Mouse (Mus musculus) heart, embryonic 15.5 days (tissue): ENCODE data around the gene Selenow. TPM values are rescaled to one million over a fixed set of nuclear protein-coding genes. Genes with fewer than 3 reads are reported as not detected.
A peak's percentile ranks its signal among the peaks of the same experiment; 100 is the strongest.
"Not testable (repeated sequence)": the region's sequence is repeated elsewhere in the genome, so short reads cannot be mapped to it uniquely, and the experiment has no call there.

ENCODE experiments used
- ATAC-seq: fragments of 200-750 bp; cut with Nextera tagmentation; replicated peaks from 2 replicates; pipeline ENCODE4 v1.8.0; 2017; ENCODE audit warnings: low read depth, moderate TSS enrichment; ENCODE audit not compliant: insufficient number of reproducible peaks, insufficient read depth, low FRiP score
- H3K27ac ChIP-seq: fragments of 300-500 bp; sonication (generic); 2 replicates; pipeline ENCODE4 v1.5.1; 2015; ENCODE audit warnings: mild to moderate bottlenecking, inconsistent platforms
- H3K27me3 ChIP-seq: fragments of 300-500 bp; sonication (generic); 2 replicates; pipeline ENCODE4 v1.6.1; 2015; ENCODE audit warnings: inconsistent platforms
- H3K36me3 ChIP-seq: fragments of 300-500 bp; sonication (generic); 2 replicates; pipeline ENCODE4 v1.6.1; 2015; ENCODE audit warnings: mild to moderate bottlenecking, inconsistent platforms
- H3K4me1 ChIP-seq: fragments of 300-500 bp; sonication (generic); replicated peaks from 2 replicates; pipeline ENCODE4 v1.6.1; 2015; ENCODE audit warnings: inconsistent platforms
- H3K4me2 ChIP-seq: fragments of 300-500 bp; sonication (generic); 2 replicates; pipeline ENCODE4 v1.6.1; 2015; ENCODE audit warnings: inconsistent platforms, mild to moderate bottlenecking, moderate library complexity
- H3K4me3 ChIP-seq: fragments of 300-500 bp; sonication (generic); 2 replicates; pipeline ENCODE4 v1.5.1; 2015; ENCODE audit warnings: mild to moderate bottlenecking, inconsistent platforms
- H3K9ac ChIP-seq: fragments of 300-500 bp; sonication (generic); 2 replicates; pipeline ENCODE4 v1.6.1; 2015; ENCODE audit warnings: mild to moderate bottlenecking, inconsistent platforms
- H3K9me3 ChIP-seq: fragments of 300-500 bp; sonication (generic); replicated peaks from 2 replicates; pipeline ENCODE4 v1.6.1; 2016; ENCODE audit warnings: inconsistent platforms
- WGBS: fragments of 180-500 bp; shearing (Covaris S2); methylation state at CpG from one replicate; pipeline ENCODE4 v1.1.7; 2015; ENCODE audit warnings: mixed read lengths; 5-methylcytosine and 5-hydroxymethylcytosine counted together
- polyA plus RNA-seq: library from polyadenylated mRNA; unstranded; fragments of >200 nt; fragmentation: Nextera tagmentation; extraction: Ambion mirVana; gene quantifications from 2 replicates; pipeline ENCODE4 v1.2.1, GENCODE M21; 2015

The Selenow gene
- polyA plus RNA-seq, 1 experiment from 2014 or later, result 688 TPM

DNA sequence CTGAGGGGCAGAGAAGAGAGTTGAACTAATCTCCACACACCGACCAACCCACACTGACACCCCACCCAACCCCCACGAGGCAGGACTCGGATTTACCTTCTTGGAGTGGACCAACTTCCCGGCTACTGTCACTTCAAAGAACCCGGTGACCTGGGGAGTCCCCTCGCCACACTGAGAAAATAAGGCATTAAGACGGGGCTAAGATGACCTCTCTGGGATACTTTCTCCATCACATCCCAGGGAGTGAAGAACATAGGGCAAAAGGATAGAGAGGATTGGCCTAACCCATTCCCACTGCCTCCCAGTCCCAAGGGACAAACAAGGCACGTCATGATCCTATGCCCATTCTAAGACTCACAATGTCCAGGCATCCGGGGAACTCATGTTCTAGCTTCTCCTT is 2.3 kb downstream of the Selenow start:
- no peak overlapping the region for H3K27ac ChIP-seq
- 0 out of 2 replicates have a peak overlapping the region, but pooled peaks have one; percentile 75 for H3K4me3 ChIP-seq
- peak overlapping the region; percentile 76; the same call in 1 of the 2 replicates for H3K4me2 ChIP-seq
- H3K27me3 ChIP-seq, result no peaks in the 10 kb centered on the region
- H3K36me3 ChIP-seq, result peaks cover 32% of the 10 kb centered on the region
- H3K9ac ChIP-seq, result no peak overlapping the region
- peaks cover 27% of the 10 kb centered on the region for H3K4me1 ChIP-seq
- no peaks in the 10 kb centered on the region for H3K9me3 ChIP-seq
- no peak for ATAC-seq
- WGBS, result 86% methylated on average over 9 of the region's 9 CpGs

DNA sequence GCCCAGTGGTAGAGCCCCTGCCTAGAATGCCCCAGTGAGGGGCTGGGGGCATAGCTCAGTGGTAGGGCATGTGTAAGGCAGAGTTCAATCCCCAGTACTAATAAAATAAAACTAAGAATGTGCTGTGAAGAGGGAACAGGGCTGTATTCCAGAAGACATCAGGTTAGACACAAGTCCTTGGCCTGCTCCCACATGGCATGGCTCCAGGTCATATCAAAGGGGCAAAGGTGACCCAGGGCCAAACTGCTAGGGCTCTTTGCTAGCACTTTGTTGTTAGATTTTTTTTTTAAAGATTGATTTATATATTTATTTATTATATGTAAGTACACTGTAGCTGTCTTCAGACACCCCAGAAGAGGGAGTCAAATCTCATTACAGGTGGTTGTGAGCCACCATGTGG is 3.8 kb downstream of the Selenow start:
- no peak overlapping the region for H3K4me2 ChIP-seq
- no peak overlapping the region for H3K4me3 ChIP-seq
- H3K36me3 ChIP-seq, result peaks cover 32% of the 10 kb centered on the region
- no peaks in the 10 kb centered on the region for H3K27me3 ChIP-seq
- no peak for ATAC-seq
- no peak overlapping the region for H3K27ac ChIP-seq
- H3K9ac ChIP-seq, result no peak overlapping the region
- no peaks in the 10 kb centered on the region for H3K9me3 ChIP-seq
- peaks cover 27% of the 10 kb centered on the region for H3K4me1 ChIP-seq

DNA sequence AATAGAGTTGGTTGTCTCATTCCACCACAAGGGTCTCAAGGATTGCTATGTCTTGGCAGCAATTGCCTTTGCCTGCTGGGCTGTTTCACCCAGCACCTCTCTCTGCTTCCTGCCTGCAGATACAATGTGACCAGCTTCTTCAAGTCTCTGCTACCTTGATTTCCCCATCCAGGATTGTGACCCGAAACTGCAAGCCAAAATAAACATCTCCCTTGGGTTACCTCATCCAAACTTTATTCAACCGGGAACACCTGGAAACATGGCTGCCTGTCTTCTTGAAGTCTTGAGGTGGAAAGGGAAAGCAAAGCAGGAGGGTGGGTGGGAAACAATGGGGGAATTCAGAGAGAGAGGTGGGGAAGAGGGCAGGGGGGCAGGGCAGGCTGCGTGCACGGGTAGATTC is 5.2 kb downstream of the Selenow start:
- Histone ChIP-seq H3K9ac (no peak overlapping the region), H3K9me3 (no peaks in the 10 kb centered on the region), H3K4me3 (no peak overlapping the region), H3K36me3 (peaks cover 32% of the 10 kb centered on the region), H3K27ac (no peak overlapping the region), H3K4me2 (no peak overlapping the region), H3K27me3 (no peaks in the 10 kb centered on the region), H3K4me1 (peaks cover 20% of the 10 kb centered on the region)
- ATAC-seq, result no peak
- 86% methylated on average over 4 of the region's 4 CpGs for WGBS

DNA sequence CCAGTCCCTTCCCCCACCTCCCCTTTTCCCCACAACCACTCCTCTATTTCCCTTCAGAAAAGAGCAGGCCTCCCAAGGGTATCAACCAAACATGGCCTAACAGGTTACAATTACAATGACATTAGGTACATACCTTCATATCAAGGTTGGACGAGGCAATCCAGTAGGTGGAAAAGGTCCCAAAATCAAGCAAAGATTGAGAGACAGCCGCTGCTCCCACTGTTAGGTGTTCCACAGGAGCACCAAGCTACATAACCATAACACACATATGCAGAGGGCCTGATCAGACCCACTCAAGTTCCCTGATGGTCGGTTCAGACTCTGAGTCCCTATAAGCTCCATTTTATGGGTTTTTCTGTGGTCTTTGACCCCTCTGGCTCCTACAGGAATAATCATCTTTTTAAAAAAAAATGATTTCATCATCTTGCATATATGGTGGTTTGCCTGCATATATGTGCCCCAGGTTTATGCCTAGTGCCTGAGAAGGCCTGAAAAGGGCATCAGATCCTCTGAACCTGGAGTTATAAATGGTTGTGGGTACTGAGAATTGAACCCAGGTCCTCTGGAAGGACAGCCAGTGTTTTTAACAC is 6.0 kb downstream of the Selenow start:
- Histone ChIP-seq H3K27ac (no peak overlapping the region), H3K9me3 (no peaks in the 10 kb centered on the region), H3K4me1 (peaks cover 17% of the 10 kb centered on the region), H3K9ac (no peak overlapping the region), H3K4me3 (no peak overlapping the region), H3K27me3 (no peaks in the 10 kb centered on the region), H3K4me2 (no peak overlapping the region), H3K36me3 (peaks cover 32% of the 10 kb centered on the region)
- ATAC-seq, result no peak
- WGBS, result 84% methylated on average over 3 of the region's 3 CpGs

DNA sequence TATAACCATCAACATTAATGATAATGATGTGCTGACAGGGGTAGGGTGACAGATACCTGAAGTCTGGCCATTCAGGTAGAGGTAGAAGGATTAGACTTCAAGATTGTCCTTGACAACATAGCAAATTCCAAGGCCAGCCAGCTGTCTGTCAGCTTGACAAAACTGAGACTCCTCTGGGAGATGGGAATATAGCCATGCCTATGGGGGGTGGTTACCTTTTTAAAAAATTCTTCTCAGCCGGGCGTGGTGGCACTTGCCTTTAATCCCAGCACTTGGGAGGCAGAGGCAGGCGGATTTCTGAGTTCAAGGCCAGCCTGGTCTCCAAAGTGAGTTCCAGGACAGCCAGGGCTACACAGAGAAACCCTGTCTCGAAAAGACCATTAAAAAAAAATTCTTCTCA is 6.5 kb downstream of the Selenow start:
- H3K4me1 ChIP-seq, result peaks cover 11% of the 10 kb centered on the region
- not testable (repeated sequence) for H3K9me3 ChIP-seq, H3K27me3 ChIP-seq, H3K4me2 ChIP-seq, H3K9ac ChIP-seq, H3K4me3 ChIP-seq, H3K27ac ChIP-seq, ATAC-seq
- 82% methylated on average over 4 of the region's 4 CpGs for WGBS
- H3K36me3 ChIP-seq, result peaks cover 32% of the 10 kb centered on the region

DNA sequence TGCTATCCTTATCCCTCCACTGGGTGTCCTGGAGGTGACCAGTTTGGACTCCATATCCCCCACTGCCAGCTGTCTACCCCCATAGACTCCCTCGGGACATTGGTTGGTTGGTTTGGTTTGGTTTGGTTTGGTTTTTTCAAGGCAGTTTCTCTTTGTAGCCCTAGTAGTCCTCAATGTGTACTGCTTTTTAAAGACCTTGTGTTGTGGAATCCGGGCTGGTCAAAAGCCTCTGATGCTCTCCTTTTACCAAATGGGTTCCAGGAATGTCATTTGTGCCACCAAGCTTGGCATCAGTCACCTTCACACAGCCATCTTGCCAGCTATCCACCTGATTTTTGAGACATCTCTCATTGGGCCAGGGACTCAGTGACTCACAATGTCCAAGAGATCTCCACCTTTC is 7.5 kb downstream of the Selenow start:
- WGBS, result 83% methylated on average over 2 of the region's 2 CpGs
- H3K4me3 ChIP-seq, result no peak overlapping the region
- no peak for ATAC-seq
- H3K27me3 ChIP-seq, result no peaks in the 10 kb centered on the region
- H3K9ac ChIP-seq, result no peak overlapping the region
- H3K27ac ChIP-seq, result no peak overlapping the region
- peaks cover 28% of the 10 kb centered on the region for H3K36me3 ChIP-seq
- H3K4me2 ChIP-seq, result no peak overlapping the region
- H3K4me1 ChIP-seq, result peaks cover 2% of the 10 kb centered on the region; the same call in 1 of the 2 replicates
- H3K9me3 ChIP-seq, result no peaks in the 10 kb centered on the region

DNA sequence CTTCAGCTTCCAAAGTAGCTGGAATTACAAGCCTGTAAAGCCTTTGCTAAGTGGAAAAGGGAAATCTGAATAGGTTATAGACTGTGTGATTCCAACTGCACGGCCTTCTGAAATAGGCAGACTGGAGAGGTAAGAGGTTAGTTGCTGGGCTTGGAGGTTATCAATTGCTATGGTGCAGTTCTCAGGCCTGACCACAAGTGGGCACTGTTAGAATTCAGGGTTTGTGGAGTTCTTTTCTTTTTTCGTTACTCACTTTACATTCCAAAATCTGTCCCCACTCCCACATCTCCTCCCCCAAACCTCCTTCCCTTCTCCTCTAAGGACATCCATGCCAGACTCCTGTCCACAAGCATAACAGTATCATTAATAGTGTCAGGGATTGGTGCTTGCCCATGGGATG is 8.0 kb downstream of the Selenow start:
- Histone ChIP-seq H3K4me1 (no peaks in the 10 kb centered on the region), H3K27ac (no peak overlapping the region), H3K4me2 (no peak overlapping the region), H3K36me3 (peaks cover 23% of the 10 kb centered on the region), H3K9me3 (no peaks in the 10 kb centered on the region), H3K4me3 (no peak overlapping the region), H3K27me3 (no peaks in the 10 kb centered on the region), H3K9ac (no peak overlapping the region)
- WGBS, result 29% methylated on average over 2 of the region's 2 CpGs
- no peak for ATAC-seq

DNA sequence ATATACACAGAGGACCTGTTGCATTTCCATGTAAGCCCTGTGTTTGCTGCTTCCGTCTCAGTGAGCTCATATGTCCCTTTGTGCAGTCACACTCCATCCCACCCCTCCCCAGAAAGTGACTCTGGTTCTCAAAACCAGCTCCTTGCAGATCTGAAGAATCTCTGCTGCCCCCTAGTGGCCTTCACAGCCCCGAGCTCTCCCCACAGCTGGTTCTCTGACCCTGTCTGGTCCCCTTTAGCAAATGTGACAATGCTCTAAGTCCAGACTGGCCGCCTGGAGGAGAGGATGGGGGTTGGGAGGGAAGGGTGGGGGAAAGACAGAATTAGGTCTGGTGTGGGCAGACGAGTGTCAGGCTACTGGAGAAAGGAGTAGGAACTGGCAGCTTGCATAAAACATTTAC is 10.0 kb downstream of the Selenow start:
- H3K9ac ChIP-seq, result no peak overlapping the region
- H3K4me1 ChIP-seq, result no peaks in the 10 kb centered on the region
- ATAC-seq, result peak; percentile 61
- H3K9me3 ChIP-seq, result no peaks in the 10 kb centered on the region
- 2% methylated on average over 4 of the region's 4 CpGs for WGBS
- no peaks in the 10 kb centered on the region for H3K27me3 ChIP-seq
- no peak overlapping the region for H3K27ac ChIP-seq
- no peak overlapping the region for H3K4me2 ChIP-seq
- peaks cover 8% of the 10 kb centered on the region for H3K36me3 ChIP-seq
- H3K4me3 ChIP-seq, result no peak overlapping the region

DNA sequence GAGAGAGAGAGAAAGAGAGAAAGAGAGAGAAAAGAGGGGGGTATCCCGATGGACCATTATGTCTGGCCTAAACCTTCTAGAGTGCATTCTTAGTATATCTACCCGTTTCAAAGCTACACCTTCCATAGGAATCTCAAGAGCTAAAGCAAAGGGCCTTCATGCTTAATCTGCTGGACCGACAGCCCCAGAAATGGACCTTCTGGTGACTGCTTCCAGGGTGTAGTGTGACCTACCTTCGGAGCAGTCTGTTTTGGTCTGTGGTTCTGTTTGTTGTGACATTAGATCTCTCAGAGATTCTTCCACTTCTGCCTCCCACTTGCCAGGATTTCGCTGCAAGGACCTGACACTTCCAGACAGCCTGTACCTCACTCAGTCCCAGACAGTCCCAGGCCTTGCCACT is 11.7 kb downstream of the Selenow start:
- H3K36me3 ChIP-seq, result no peaks in the 10 kb centered on the region
- H3K27me3 ChIP-seq, result no peaks in the 10 kb centered on the region
- 73% methylated on average over 5 of the region's 5 CpGs for WGBS
- no peak overlapping the region for H3K9ac ChIP-seq
- no peak overlapping the region for H3K4me3 ChIP-seq
- H3K9me3 ChIP-seq, result no peaks in the 10 kb centered on the region
- no peaks in the 10 kb centered on the region for H3K4me1 ChIP-seq
- H3K27ac ChIP-seq, result no peak overlapping the region
- no peak overlapping the region for H3K4me2 ChIP-seq
- ATAC-seq, result no peak

DNA sequence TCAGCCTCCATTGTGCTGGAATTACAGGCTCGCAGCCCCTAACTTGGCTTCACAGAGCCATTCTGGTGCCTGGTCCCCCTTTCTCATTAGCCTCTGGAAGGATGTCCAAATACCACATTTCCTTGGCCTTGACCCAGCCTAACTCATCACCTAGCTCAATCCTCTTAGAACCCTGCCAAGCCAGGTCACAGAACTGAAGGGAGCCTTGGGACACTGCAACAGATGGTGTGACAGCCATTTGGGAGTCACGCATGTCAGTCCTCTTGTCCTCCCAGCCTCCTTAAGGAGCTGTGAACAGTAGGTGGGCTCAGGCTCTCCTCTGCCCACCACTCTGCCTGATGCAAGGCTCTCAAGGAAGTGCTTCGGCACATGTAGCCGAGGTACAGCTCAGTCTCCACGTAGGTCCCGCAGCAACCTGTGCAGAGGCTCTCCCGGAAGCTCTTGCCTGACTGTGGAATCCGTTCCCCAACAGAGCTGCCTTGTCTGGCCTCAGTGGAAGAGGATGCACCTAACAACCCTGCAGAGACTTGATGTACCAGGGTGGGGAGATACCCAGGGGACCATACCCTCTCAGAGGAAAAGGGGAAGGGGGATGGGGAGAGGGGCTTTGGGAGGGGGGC is 14.1 kb downstream of the Selenow start:
- ATAC-seq, result no peak
- WGBS, result 65% methylated on average over 8 of the region's 8 CpGs

DNA sequence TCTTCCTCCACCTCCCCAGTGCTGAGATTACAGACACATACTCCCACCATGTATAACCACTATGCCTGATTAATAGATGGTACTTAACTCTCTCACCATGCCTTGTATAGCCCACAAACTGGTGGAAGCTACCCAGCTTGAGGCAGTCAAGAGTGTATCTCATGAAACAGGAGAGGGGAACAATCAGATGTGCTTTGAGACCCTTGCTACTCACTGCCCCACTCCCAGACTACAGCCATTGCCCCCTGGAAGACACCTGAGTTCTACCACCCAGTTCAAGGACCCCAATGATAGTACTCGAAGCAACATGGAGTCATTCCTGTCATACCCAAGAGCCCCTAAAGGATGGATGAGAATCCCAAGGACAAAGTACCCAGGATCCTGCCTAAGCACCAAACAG is 15.6 kb downstream of the Selenow start:
- H3K27me3 ChIP-seq, result no peaks in the 10 kb centered on the region
- no peak overlapping the region for H3K4me3 ChIP-seq
- no peak overlapping the region for H3K27ac ChIP-seq
- H3K9me3 ChIP-seq, result no peaks in the 10 kb centered on the region
- 79% methylated on average over 1 of the region's 1 CpGs for WGBS
- no peaks in the 10 kb centered on the region for H3K36me3 ChIP-seq
- ATAC-seq, result no peak
- H3K9ac ChIP-seq, result no peak overlapping the region
- no peaks in the 10 kb centered on the region for H3K4me1 ChIP-seq
- H3K4me2 ChIP-seq, result no peak overlapping the region

More for the DNA sequence above, 14.1 kb downstream of the Selenow start:
- Histone ChIP-seq H3K9me3 (no peaks in the 10 kb centered on the region), H3K9ac (no peak overlapping the region), H3K27ac (no peak overlapping the region), H3K4me2 (no peak overlapping the region), H3K27me3 (no peaks in the 10 kb centered on the region), H3K36me3 (no peaks in the 10 kb centered on the region), H3K4me1 (no peaks in the 10 kb centered on the region), H3K4me3 (no peak overlapping the region)

DNA sequence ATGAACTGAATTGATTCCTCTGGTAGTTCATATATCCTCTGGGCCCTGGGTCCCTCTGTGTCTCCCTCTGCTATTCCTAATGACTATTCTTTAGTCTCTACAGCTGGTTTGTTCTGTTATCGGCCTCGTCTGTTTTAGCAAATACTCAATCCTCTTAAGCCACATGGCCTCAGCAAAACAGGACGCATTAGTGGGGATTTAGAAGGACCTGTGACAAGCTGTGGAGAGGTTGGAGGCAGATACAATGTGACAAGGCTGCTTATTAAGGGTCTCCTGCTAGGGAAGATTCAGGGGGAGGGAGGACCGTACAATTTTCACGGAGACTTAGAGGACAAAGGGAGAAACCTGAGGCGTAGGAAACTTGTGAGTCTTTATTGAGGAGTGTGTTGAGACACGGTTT is 16.3 kb downstream of the Selenow start:
- H3K27ac ChIP-seq, result no peak overlapping the region
- H3K4me1 ChIP-seq, result no peaks in the 10 kb centered on the region
- H3K9me3 ChIP-seq, result no peaks in the 10 kb centered on the region
- no peak overlapping the region for H3K4me2 ChIP-seq
- no peak overlapping the region for H3K9ac ChIP-seq
- H3K4me3 ChIP-seq, result no peak overlapping the region
- WGBS, result 68% methylated on average over 7 of the region's 7 CpGs
- no peak for ATAC-seq
- no peaks in the 10 kb centered on the region for H3K27me3 ChIP-seq
- no peaks in the 10 kb centered on the region for H3K36me3 ChIP-seq
